Mouse (Mus musculus) CD4-positive, CD25-positive, alpha-beta regulatory T cell, adult 9 weeks (primary cell): ENCODE data around the gene Cyp3a44. TPM values are rescaled to one million over a fixed set of nuclear protein-coding genes. Genes with fewer than 3 reads are reported as not detected.

Experiments used
- polyA plus RNA-seq: library from polyadenylated mRNA; unstranded; fragments of 100-300 nt; shearing (Covaris generic); gene quantifications from one replicate; pipeline ENCODE4 v1.2.1, GENCODE M21; 2017

Gene Cyp3a44
- not detected for polyA plus RNA-seq

DNA sequence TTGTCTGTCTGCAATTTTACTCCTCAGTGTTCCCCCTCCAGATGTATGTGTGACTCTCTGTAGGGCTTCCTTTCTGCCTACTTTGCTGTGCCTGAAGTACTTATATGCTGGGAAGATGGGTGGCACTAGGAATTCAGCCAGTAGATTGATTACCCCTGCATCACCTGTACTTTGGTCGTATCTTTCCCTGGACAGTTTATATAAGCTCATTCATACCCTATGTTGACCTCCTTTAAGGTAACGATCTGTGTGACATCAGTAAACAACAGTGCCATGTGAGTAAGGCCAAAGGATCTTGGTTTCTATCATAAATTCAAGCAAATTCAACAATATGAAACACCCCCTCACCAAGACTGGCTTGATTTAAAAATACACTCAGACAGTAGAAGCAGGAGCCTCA is at the start of gene Cyp3a44:
Cyp3a44 (minus strand) TSS at position 79 of the 400 bp plus-strand sequence.

Other genes starting within 250 kb of the Cyp3a44 start
- gene Cyp3a41b, start 221.1 kb downstream of the Cyp3a44 start, polyA plus RNA-seq: not detected
- not detected for gene Cyp3a41a, start 85.7 kb downstream of the Cyp3a44 start, polyA plus RNA-seq
- not detected for gene Cyp3a11, start 74.1 kb upstream of the Cyp3a44 start, polyA plus RNA-seq
- not detected for gene Cyp3a25, start 203.7 kb upstream of the Cyp3a44 start, polyA plus RNA-seq